Mouse (Mus musculus): ENCODE data around the gene Thada.

Thada gene

GRCm38 (mm10) chr17:84144762-84145599 is 321.0 kb downstream of the Thada start:
- peak; percentile 70 for DNase-seq (ENCODE audit: low read depth)

DNA sequence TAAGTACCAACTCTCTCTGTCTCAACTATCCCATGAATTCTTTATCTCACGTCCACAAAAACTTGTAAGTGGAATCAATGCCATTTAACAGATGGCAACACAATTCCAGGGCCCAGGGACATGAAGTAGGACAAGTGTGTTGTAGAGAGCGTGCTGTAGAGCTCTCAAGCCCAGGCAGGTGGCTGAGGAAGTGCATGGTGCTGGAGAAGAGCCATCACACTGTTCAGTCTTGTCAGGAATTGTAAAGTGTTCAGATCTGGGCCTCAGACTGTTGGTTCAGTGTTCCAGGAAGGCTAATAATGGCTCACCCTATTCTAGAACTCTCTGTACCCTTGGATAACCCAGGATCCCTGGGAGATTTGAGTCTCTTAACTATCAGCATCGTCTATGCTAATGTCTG is 321.9 kb downstream of the Thada start:
- DNase-seq (ENCODE audit: low read depth), result no peak

- peak; percentile 42 for DNase-seq (ENCODE audit: low read depth)
These were observed 322.7 kb downstream of the Thada start for GRCm38 (mm10) chr17:84143219-84143844.

GRCm38 (mm10) chr17:84141691-84142090 is 324.3 kb downstream of the Thada start:
- DNase-seq (ENCODE audit: low read depth), result no peak

- no peak for DNase-seq (ENCODE audit: low read depth)
These were observed 325.0 kb downstream of the Thada start for GRCm38 (mm10) chr17:84140822-84141507.

Measured in induced T-regulatory cell, adult 2 months (primary cell).